ENCODE assay signal across 10 mouse cellular contexts in genomic region chr13:49131946-49132687, GRCm38 (mm10). TPM values are rescaled to one million over a fixed set of nuclear protein-coding genes. Genes with fewer than 3 reads are reported as not detected.
DNase-seq lines count a peak whose midpoint lies in the region; ATAC-seq lines count a peak whose summit lies in the region.
"Had no signal": no experiment of that assay in that cellular context is flagged by ENCODE, and none has a peak within 500 bp of the region (broad histone marks: within the 10 kb centered on the region; RNA-seq: fewer than 3 reads in every experiment).

No protein-coding gene starts in this region.

- H3K27ac ChIP-seq in forebrain, embryonic 10.5 days, result peak overlapping the region; percentile 59; the same call in 1 of the 2 replicates
- no peak overlapping the region for H3K27ac ChIP-seq in forebrain, embryonic 14.5 days (ENCODE audit: low read depth, low read length)
- peak overlapping the region; percentile 77 for H3K27ac ChIP-seq in hindbrain, embryonic 13.5 days
- no peak overlapping the region for H3K27ac ChIP-seq in neural tube, embryonic 12.5 days

- ATAC-seq in forebrain, embryonic 14.5 days, result no peak
- ATAC-seq in hindbrain, embryonic 13.5 days (ENCODE audit: low FRiP score), result no peak
- ATAC-seq in neural tube, embryonic 12.5 days (ENCODE audit: low FRiP score, low read depth), result no peak
- no peak for ATAC-seq in frontal cortex, adult (ENCODE audit: low TSS enrichment)

- peaks cover 59% of the 10 kb centered on the region for H3K4me1 ChIP-seq in forebrain, embryonic 10.5 days
- H3K4me1 ChIP-seq in forebrain, embryonic 14.5 days (ENCODE audit: control insufficient read depth, insufficient read depth, low read length), result peaks cover 35% of the 10 kb centered on the region
- H3K4me1 ChIP-seq in hindbrain, embryonic 13.5 days (replicated peaks), result peaks cover 77% of the 10 kb centered on the region
- peaks cover 63% of the 10 kb centered on the region for H3K4me1 ChIP-seq in neural tube, embryonic 12.5 days

- WGBS in forebrain, embryonic 10.5 days, result 86% methylated on average over 7 of the region's 7 CpGs
- WGBS in forebrain, embryonic 14.5 days, result 86% methylated on average over 7 of the region's 7 CpGs
- WGBS in hindbrain, embryonic 13.5 days, result 65% methylated on average over 7 of the region's 7 CpGs
- 72% methylated on average over 7 of the region's 7 CpGs for WGBS in neural tube, embryonic 12.5 days

- H3K36me3 ChIP-seq in forebrain, embryonic 10.5 days (replicated peaks), result peaks cover 4% of the 10 kb centered on the region; the same call in 1 of the 2 replicates
- H3K36me3 ChIP-seq in forebrain, embryonic 14.5 days (ENCODE audit: control insufficient read depth, insufficient read depth, low read length), result peaks cover 5% of the 10 kb centered on the region; the same call in 1 of the 2 replicates
- peaks cover 12% of the 10 kb centered on the region; the same call in 1 of the 2 replicates for H3K36me3 ChIP-seq in hindbrain, embryonic 13.5 days
- no peaks in the 10 kb centered on the region for H3K36me3 ChIP-seq in neural tube, embryonic 12.5 days

- H3K27me3 ChIP-seq in forebrain, embryonic 10.5 days (ENCODE audit: poor library complexity, severe bottlenecking), result no peaks in the 10 kb centered on the region
- H3K27me3 ChIP-seq in forebrain, embryonic 14.5 days (replicated peaks; ENCODE audit: control insufficient read depth, insufficient read depth, low read length), result no peaks in the 10 kb centered on the region
- no peaks in the 10 kb centered on the region for H3K27me3 ChIP-seq in hindbrain, embryonic 13.5 days
- H3K27me3 ChIP-seq in neural tube, embryonic 12.5 days (replicated peaks), result no peaks in the 10 kb centered on the region

- no peaks in the 10 kb centered on the region for H3K9me3 ChIP-seq in forebrain, embryonic 10.5 days
- no peaks in the 10 kb centered on the region for H3K9me3 ChIP-seq in forebrain, embryonic 14.5 days (replicated peaks; ENCODE audit: control insufficient read depth, low read length)
- H3K9me3 ChIP-seq in hindbrain, embryonic 13.5 days, result no peaks in the 10 kb centered on the region
- no peaks in the 10 kb centered on the region for H3K9me3 ChIP-seq in neural tube, embryonic 12.5 days

- no peak overlapping the region for H3K4me2 ChIP-seq in forebrain, embryonic 14.5 days (ENCODE audit: low read length)
- no peak overlapping the region for H3K4me2 ChIP-seq in hindbrain, embryonic 13.5 days
- H3K4me2 ChIP-seq in neural tube, embryonic 12.5 days (replicated peaks), result 0 out of 2 replicates have a peak overlapping the region, but pooled peaks have one; percentile 5

- H3K9ac ChIP-seq in forebrain, embryonic 14.5 days (ENCODE audit: low read length), result no peak overlapping the region
- H3K9ac ChIP-seq in hindbrain, embryonic 13.5 days, result peak overlapping the region; percentile 60
- no peak overlapping the region for H3K9ac ChIP-seq in neural tube, embryonic 12.5 days

- no peak for DNase-seq in forebrain, embryonic 10.5 days (ENCODE audit: extremely low spot score, low spot score)
- no peak for DNase-seq in forebrain, embryonic 14.5 days (ENCODE audit: low spot score)
- peak; percentile 91 for DNase-seq in Muller cell, postnatal 12 days (ENCODE audit: inconsistent ontology term)
- DNase-seq in adrenal gland, postnatal 4 days (ENCODE audit: low spot score in 2 of 2), result no peak
- no peak for DNase-seq in gastrocnemius, postnatal 10 days
- DNase-seq: right cerebral cortex, postnatal 25 days had no signal

- H3K4me3 ChIP-seq in forebrain, embryonic 10.5 days, result no peak overlapping the region
- H3K4me3 ChIP-seq in forebrain, embryonic 14.5 days (ENCODE audit: low read depth, low read length), result no peak overlapping the region
- H3K4me3 ChIP-seq in hindbrain, embryonic 13.5 days, result no peak overlapping the region
- H3K4me3 ChIP-seq in neural tube, embryonic 12.5 days, result no peak overlapping the region

RNA-seq across cellular contexts. Expression of gene Wnk2, which starts 15.7 kb away (rescaled TPM):
- polyA plus RNA-seq in forebrain, embryonic 10.5 days (2016; fragmentation: Nextera tagmentation; extraction: Ambion mirVana), result 4.2 and 4.5 TPM in 2 replicates
- polyA plus RNA-seq in forebrain, embryonic 14.5 days (2014; fragmentation: Nextera tagmentation; extraction: Ambion mirVana), result 14.9 and 17.8 TPM in 2 replicates
- 20.3 and 20.7 TPM in 2 replicates for polyA plus RNA-seq in hindbrain, embryonic 13.5 days (2015; fragmentation: Nextera tagmentation; extraction: Ambion mirVana)
- polyA plus RNA-seq in neural tube, embryonic 12.5 days (2016; fragmentation: Nextera tagmentation; extraction: Ambion mirVana), result 16.4 and 17.2 TPM in 2 replicates
- 10 to 100 TPM; 10.1 to 10.5 TPM for total RNA-seq in adrenal gland, postnatal 4 days (2021)
- 10 to 100 TPM; 55.7 to 60.7 TPM for total RNA-seq in gastrocnemius, postnatal 10 days (2021)
- polyA plus RNA-seq: C2C12 had no signal

RNA-seq across cellular contexts. Expression of gene Ninj1, which starts 55.2 kb away (rescaled TPM):
- polyA plus RNA-seq in forebrain, embryonic 10.5 days (2016; fragmentation: Nextera tagmentation; extraction: Ambion mirVana), result 22.7 and 24.1 TPM in 2 replicates
- 26.3 and 30.0 TPM in 2 replicates for polyA plus RNA-seq in forebrain, embryonic 14.5 days (2014; fragmentation: Nextera tagmentation; extraction: Ambion mirVana)
- 19.3 and 19.9 TPM in 2 replicates for polyA plus RNA-seq in hindbrain, embryonic 13.5 days (2015; fragmentation: Nextera tagmentation; extraction: Ambion mirVana)
- 18.5 and 21.0 TPM in 2 replicates for polyA plus RNA-seq in neural tube, embryonic 12.5 days (2016; fragmentation: Nextera tagmentation; extraction: Ambion mirVana)
- 10 to 100 TPM; 49.0 to 51.9 TPM for total RNA-seq in adrenal gland, postnatal 4 days (2021)
- total RNA-seq in gastrocnemius, postnatal 10 days (2021), result 10 to 100 TPM; 15.0 to 16.2 TPM

Comparison
In these comparisons a context has a peak if more than half of its experiments do, and no peak if none do; other contexts are left out.
1. H3K27ac ChIP-seq: peak in forebrain, embryonic 10.5 days (single experiment) and hindbrain, embryonic 13.5 days (single experiment); none in forebrain, embryonic 14.5 days (single experiment) and neural tube, embryonic 12.5 days (single experiment).